Mouse (Mus musculus) left cerebral cortex, postnatal 10 days (tissue): ENCODE results near the gene BC016579. TPM values are rescaled to one million over a fixed set of nuclear protein-coding genes. Genes with fewer than 3 reads are reported as not detected.

Experiments
- DNase-seq, 2 experiments: peaks; one replicate each; pipeline ENCODE4 v3.0.0; 2021 to 2022; ENCODE audit warnings: low spot score in 2 of 2, mixed read lengths in 1 of 2; ENCODE audit errors: extremely low spot score in 1 of 2
- intact Hi-C: fragments of 180-260 bp; cut with DNase I; formaldehyde crosslinking; loops from one replicate; pipeline ENCODE4 v1.15.1; 2025
- total RNA-seq, 2 experiments: library from RNA; stranded (reverse); gene quantifications; 2 replicates each; pipeline ENCODE4 v1.2.3; 2021

The BC016579 gene
- total RNA-seq, 2 experiments from 2014 or later = 0.15 to 0.20 TPM

- peak in 1 of 2 experiments; percentile 29 for DNase-seq
- intact Hi-C loops = loop anchor here (5.0 kb wide), 1 partner anchor 411 kb away; no protein-coding TSS in a partner anchor
Measured at GRCm38 (mm10) chr16:45608481-45608954, 45.4 kb downstream of the BC016579 start.

GRCm38 (mm10) chr16:45595494-45595893 lies 58.4 kb downstream of the BC016579 start:
- DNase-seq = no peak
- intact Hi-C loops = loop anchor here (5.0 kb wide), 1 partner anchor 188 kb away; the partner anchor contains the start of gene Cd200

GRCm38 (mm10) chr16:45593656-45594055 lies 60.2 kb downstream of the BC016579 start:
- no peak for DNase-seq
- intact Hi-C loops = no loop called here

- no peak for DNase-seq
- intact Hi-C loops = no loop called here
Measured at GRCm38 (mm10) chr16:45582512-45582911, 71.4 kb downstream of the BC016579 start.

- intact Hi-C loops = no loop called here
- no peak for DNase-seq
Measured at GRCm38 (mm10) chr16:45579883-45580282, 74.0 kb downstream of the BC016579 start.

Other genes starting within 250 kb of the BC016579 start
- 100 to 1,000 TPM; 250 TPM for gene Cd200, start 245.0 kb downstream of the BC016579 start, total RNA-seq
- under 1 TPM; 0.12 to 0.45 TPM for gene Gm609, start 161.1 kb downstream of the BC016579 start, total RNA-seq
- under 1 TPM in 1 of 2 experiments, not detected in 1; 0.43 TPM for gene Gm17783, start 122.0 kb downstream of the BC016579 start, total RNA-seq
- not detected for gene Slc9c1, start 118.8 kb downstream of the BC016579 start, total RNA-seq
- gene Gcsam, start 43.7 kb downstream of the BC016579 start, total RNA-seq = not detected
- 10 to 100 TPM in 1 of 2 experiments, 1 to 10 TPM in 1; 9.7 to 10.9 TPM for gene Tmprss7, start 39.6 kb upstream of the BC016579 start, total RNA-seq
- gene Tagln3, start 70.5 kb upstream of the BC016579 start, total RNA-seq = 100 to 1,000 TPM; 224 to 244 TPM
- gene Abhd10, start 88.9 kb upstream of the BC016579 start, total RNA-seq = 10 to 100 TPM; 21.1 to 22.1 TPM